Mouse (Mus musculus) neural tube, embryonic 11.5 days (tissue): Measurements from ENCODE around the gene Cybrd1. TPM values are rescaled to one million over a fixed set of nuclear protein-coding genes. Genes with fewer than 3 reads are reported as not detected.

ENCODE experiments used
- ATAC-seq: fragments of 200-750 bp; cut with Nextera tagmentation; 2 replicates; pipeline ENCODE4 v1.8.0; 2017; ENCODE audit warnings: moderate number of reproducible peaks, mild to moderate bottlenecking, moderate TSS enrichment, moderate library complexity; ENCODE audit not compliant: insufficient read depth, low FRiP score, low TSS enrichment
- DNase-seq: peaks from one replicate; pipeline ENCODE4 v3.0.0-alpha.2; 2015; ENCODE audit warnings: low spot score
- H3K27ac ChIP-seq: fragments of 300-500 bp; sonication (generic); 2 replicates; pipeline ENCODE4 v1.5.1; 2014; ENCODE audit warnings: low read depth, mild to moderate bottlenecking, low read length
- H3K27me3 ChIP-seq: fragments of 300-500 bp; sonication (generic); 2 replicates; pipeline ENCODE4 v1.6.1; 2014; ENCODE audit warnings: mild to moderate bottlenecking, low read length, mixed read lengths; ENCODE audit not compliant: control insufficient read depth, insufficient read depth
- H3K36me3 ChIP-seq: fragments of 300-500 bp; sonication (generic); 2 replicates; pipeline ENCODE4 v1.6.1; 2014; ENCODE audit warnings: mild to moderate bottlenecking, low read length, moderate library complexity, mixed read lengths; ENCODE audit not compliant: control insufficient read depth, insufficient read depth
- H3K4me1 ChIP-seq: fragments of 300-500 bp; sonication (generic); 2 replicates; pipeline ENCODE4 v1.6.1; 2014; ENCODE audit warnings: low read length, mixed read lengths; ENCODE audit not compliant: control insufficient read depth, insufficient read depth
- H3K4me2 ChIP-seq: fragments of 300-500 bp; sonication (generic); 2 replicates; pipeline ENCODE4 v1.6.1; 2014; ENCODE audit warnings: low read depth, mild to moderate bottlenecking, moderate library complexity
- H3K4me3 ChIP-seq: fragments of 300-500 bp; sonication (generic); 2 replicates; pipeline ENCODE4 v1.5.1; 2014; ENCODE audit warnings: low read depth, low read length
- H3K9ac ChIP-seq: fragments of 300-500 bp; sonication (generic); 2 replicates; pipeline ENCODE4 v1.6.1; 2014; ENCODE audit warnings: mild to moderate bottlenecking, low read length
- H3K9me3 ChIP-seq: fragments of 300-500 bp; sonication (generic); 2 replicates; pipeline ENCODE4 v1.6.1; 2016; ENCODE audit warnings: low read length; ENCODE audit not compliant: control insufficient read depth
- WGBS: fragments of 180-500 bp; shearing (Covaris S2); extraction: QIAGEN DNeasy Blood & Tissue Kit; methylation state at CpG from one replicate; pipeline ENCODE4 v1.1.7; 2014; 5-methylcytosine and 5-hydroxymethylcytosine counted together
- polyA plus RNA-seq: library from polyadenylated mRNA; unstranded; fragments of >200 nt; fragmentation: Nextera tagmentation; extraction: Ambion mirVana; gene quantifications from 2 replicates; pipeline ENCODE4 v1.2.1, GENCODE M21; 2014

Cybrd1 gene
- polyA plus RNA-seq, 1 experiment from 2014 or later = 0.27 TPM

DNA sequence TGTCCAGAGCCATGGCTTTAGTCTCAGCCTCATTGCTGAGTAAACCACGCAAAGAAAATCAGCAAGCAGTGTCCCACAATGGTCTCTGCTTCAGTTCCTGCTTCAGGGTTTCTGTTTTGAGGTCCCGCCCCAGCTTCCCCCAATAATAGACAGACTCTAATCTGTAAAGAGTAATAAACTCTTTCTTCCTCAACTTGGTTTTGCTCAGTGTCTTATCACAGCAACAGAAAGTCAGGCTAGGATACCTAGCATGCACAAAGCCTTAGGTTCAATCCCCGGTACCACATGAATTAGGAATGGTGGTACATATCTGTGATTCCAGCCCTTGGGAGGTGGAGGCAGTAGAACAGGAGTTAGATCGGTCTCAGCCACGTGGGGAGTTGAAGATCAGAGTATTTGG is 17.1 kb downstream of the Cybrd1 start:
- H3K9me3 ChIP-seq = no peaks in the 10 kb centered on the region
- H3K27me3 ChIP-seq = no peaks in the 10 kb centered on the region
- no peak overlapping the region for H3K27ac ChIP-seq
- no peak overlapping the region for H3K4me2 ChIP-seq
- no peak for ATAC-seq
- H3K4me3 ChIP-seq = no peak overlapping the region
- H3K4me1 ChIP-seq = no peaks in the 10 kb centered on the region
- DNase-seq = no peak
- no peaks in the 10 kb centered on the region for H3K36me3 ChIP-seq
- WGBS = 79% methylated on average over 5 of the region's 5 CpGs
- no peak overlapping the region for H3K9ac ChIP-seq

DNA sequence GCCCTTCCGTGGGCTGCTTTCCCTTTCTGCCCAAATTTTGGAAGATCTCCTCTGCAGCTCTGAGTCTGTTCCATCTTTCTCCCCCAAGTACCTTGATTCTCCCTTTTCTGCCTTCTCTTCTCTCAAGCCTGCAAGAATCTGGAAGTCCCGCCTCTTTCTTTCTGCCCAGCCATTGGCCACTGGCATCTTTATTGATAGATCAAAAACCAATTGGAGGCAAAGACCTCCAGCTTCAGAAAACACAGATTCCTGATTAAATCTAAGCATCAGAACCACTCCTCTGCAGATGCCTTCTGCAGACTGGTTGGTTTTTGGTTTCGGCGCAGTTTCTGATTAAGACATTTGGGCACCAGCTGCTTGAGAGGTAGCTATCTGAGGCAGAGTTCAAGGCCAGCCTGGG is 22.9 kb downstream of the Cybrd1 start:
- Histone ChIP-seq H3K9ac (no peak overlapping the region), H3K4me1 (no peaks in the 10 kb centered on the region)

DNA sequence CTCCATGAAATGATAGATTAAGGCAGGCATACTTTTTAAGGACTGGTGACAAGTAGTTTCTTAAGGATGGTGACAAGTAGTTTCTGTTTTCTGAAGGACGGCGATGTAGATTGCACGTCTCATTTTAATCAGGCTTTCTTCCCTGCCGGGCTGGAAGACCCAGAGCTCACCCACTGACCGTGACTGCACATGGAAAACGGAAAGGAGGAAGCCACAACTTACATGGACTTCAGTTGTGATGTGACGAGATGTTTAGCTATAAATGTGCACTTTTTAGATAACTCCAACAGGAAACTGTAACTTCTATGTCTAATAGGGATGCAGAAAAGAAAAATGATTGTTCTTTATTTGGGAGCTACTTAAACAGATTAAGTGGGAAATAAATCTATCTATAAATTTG is 24.7 kb downstream of the Cybrd1 start:
- no peak overlapping the region for H3K27ac ChIP-seq
- no peak overlapping the region for H3K9ac ChIP-seq
- H3K36me3 ChIP-seq = no peaks in the 10 kb centered on the region
- ATAC-seq (no peak), DNase-seq (no peak)
- no peak overlapping the region for H3K4me2 ChIP-seq
- no peaks in the 10 kb centered on the region for H3K9me3 ChIP-seq
- H3K4me3 ChIP-seq = no peak overlapping the region
- H3K27me3 ChIP-seq = no peaks in the 10 kb centered on the region
- 81% methylated on average over 7 of the region's 7 CpGs for WGBS
- no peaks in the 10 kb centered on the region for H3K4me1 ChIP-seq

More for the DNA sequence above, 22.9 kb downstream of the Cybrd1 start:
- Histone ChIP-seq H3K27me3 (no peaks in the 10 kb centered on the region), H3K4me2 (no peak overlapping the region), H3K4me3 (no peak overlapping the region), H3K27ac (no peak overlapping the region), H3K9me3 (no peaks in the 10 kb centered on the region), H3K36me3 (no peaks in the 10 kb centered on the region)
- no peak for DNase-seq
- WGBS = 78% methylated on average over 4 of the region's 4 CpGs
- no peak for ATAC-seq

DNA sequence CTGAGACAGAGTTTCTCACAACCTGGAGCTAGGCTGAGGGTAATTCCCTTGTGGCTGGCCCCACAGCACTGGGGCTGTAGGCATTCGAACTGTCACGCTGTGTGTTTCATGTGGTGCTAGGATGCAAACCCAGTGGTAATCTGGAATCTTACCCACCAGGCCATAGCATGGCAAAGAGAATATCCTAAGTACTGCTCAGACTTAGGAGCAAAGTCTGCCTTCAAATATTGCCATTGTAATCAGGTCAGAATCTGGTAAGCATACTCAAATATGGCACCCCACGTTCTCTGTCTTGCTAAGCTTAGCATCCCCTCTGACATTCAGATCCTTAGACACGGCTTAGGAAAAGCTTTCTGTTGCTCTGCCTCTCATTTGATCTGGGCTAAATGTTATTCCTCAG is 28.1 kb downstream of the Cybrd1 start:
- H3K4me1 ChIP-seq = no peaks in the 10 kb centered on the region
- H3K9ac ChIP-seq = no peak overlapping the region
- H3K4me3 ChIP-seq = no peak overlapping the region
- no peaks in the 10 kb centered on the region for H3K36me3 ChIP-seq
- no peak overlapping the region for H3K4me2 ChIP-seq
- ATAC-seq = no peak
- H3K27ac ChIP-seq = no peak overlapping the region
- WGBS = 89% methylated on average over 4 of the region's 4 CpGs
- no peaks in the 10 kb centered on the region for H3K9me3 ChIP-seq
- no peak for DNase-seq
- H3K27me3 ChIP-seq = no peaks in the 10 kb centered on the region

DNA sequence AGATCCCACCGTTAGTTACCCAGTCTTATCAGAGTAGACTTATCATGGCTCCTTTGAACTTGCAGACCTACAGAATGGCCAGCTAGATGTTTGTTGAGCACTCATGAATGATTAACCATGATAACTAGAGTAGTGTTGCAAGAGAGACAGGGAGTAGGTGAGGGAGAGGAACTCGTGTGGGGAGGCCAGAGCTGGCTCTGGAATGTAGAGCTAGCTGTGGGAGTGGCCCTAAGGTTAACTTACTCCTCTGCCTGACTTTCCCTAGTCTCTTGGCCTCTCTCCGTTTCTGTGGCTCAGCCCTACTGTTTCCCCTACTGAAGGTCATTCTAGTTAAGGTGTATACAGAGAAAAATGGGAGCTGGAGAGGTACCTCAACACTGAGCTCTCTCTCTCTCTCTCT is 28.5 kb downstream of the Cybrd1 start:
- Histone ChIP-seq H3K4me2 (no peak overlapping the region), H3K36me3 (no peaks in the 10 kb centered on the region), H3K9ac (no peak overlapping the region), H3K4me3 (no peak overlapping the region), H3K9me3 (no peaks in the 10 kb centered on the region), H3K27me3 (no peaks in the 10 kb centered on the region), H3K4me1 (no peaks in the 10 kb centered on the region), H3K27ac (no peak overlapping the region)
- ATAC-seq = no peak
- no peak for DNase-seq
- 58% methylated on average over 3 of the region's 3 CpGs for WGBS

DNA sequence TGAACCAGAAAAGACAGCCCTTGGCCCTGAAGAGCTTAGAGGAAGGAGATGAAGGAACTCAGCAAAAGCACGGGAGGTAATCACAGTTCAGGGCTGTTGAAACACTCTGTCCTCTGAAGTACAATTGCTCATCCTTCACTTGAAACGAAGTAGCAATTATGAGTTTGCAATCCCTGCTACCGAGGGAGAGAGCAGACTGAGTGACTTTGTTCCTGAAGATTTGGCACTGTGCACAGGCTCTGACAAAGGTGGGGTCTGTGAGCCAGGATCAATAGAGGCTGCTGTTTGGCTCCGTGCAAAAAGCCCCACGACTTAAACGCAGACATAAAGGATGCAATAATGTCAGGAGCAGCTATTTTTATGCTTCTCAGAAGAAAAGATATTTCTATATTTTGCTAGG is 30.1 kb downstream of the Cybrd1 start:
- WGBS = 64% methylated on average over 6 of the region's 6 CpGs
- DNase-seq (no peak), ATAC-seq (no peak)
- H3K36me3 ChIP-seq = no peaks in the 10 kb centered on the region
- no peak overlapping the region for H3K4me3 ChIP-seq
- no peak overlapping the region for H3K27ac ChIP-seq
- no peak overlapping the region for H3K4me2 ChIP-seq
- no peaks in the 10 kb centered on the region for H3K4me1 ChIP-seq
- H3K9me3 ChIP-seq = no peaks in the 10 kb centered on the region
- H3K27me3 ChIP-seq = no peaks in the 10 kb centered on the region
- H3K9ac ChIP-seq = no peak overlapping the region

DNA sequence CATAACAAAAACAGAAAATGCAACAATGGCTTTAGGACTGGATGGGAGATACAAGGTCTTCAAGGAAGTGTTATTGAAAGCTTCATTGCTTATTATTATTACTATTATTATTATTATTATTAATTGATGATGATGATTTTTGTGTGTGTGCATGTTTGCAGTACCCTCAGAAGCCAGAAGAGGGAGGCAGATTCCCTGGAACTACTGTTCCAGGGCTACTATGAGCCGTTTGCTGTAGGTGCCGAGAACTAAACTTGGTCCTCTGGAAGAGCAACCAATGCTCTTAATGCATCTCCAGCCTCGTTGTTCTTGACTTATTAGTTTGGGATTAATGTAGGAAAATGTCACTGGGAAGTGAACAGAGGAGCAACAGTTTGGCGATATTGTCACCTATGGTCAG is 34.4 kb downstream of the Cybrd1 start:
- H3K27ac ChIP-seq = no peak overlapping the region

DNA sequence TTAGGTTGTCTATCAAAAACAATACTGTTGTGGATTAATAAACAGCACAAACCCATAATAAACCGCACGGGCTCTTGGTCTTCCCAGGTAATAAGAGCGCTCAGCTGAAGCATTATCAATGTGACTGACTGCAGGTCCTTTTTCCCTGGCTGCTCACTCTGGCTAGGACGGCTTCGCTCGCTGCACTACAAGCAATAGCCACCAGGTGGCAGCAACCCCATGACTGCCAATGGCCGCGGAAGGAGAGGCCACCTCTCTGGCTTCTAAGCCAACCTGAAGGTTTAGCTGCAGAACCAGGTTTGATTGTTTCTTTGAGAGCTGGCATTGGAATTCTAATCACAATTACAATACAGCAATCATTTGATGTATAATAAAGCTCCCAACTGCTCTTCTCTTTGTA is 37.8 kb downstream of the Cybrd1 start:
- no peak overlapping the region for H3K27ac ChIP-seq
- no peaks in the 10 kb centered on the region for H3K4me1 ChIP-seq
- peak; percentile 86 for DNase-seq
- ATAC-seq = no peak
- WGBS = 11% methylated on average over 8 of the region's 8 CpGs
- no peak overlapping the region for H3K4me3 ChIP-seq
- H3K4me2 ChIP-seq = no peak overlapping the region
- no peaks in the 10 kb centered on the region for H3K36me3 ChIP-seq
- no peaks in the 10 kb centered on the region for H3K27me3 ChIP-seq
- no peak overlapping the region for H3K9ac ChIP-seq
- H3K9me3 ChIP-seq = no peaks in the 10 kb centered on the region

More for the DNA sequence above, 34.4 kb downstream of the Cybrd1 start:
- H3K9me3 ChIP-seq = no peaks in the 10 kb centered on the region
- H3K9ac ChIP-seq = no peak overlapping the region
- no peak overlapping the region for H3K4me2 ChIP-seq
- H3K36me3 ChIP-seq = no peaks in the 10 kb centered on the region
- DNase-seq (no peak), ATAC-seq (no peak)
- H3K4me1 ChIP-seq = no peaks in the 10 kb centered on the region
- WGBS = 88% methylated on average over 4 of the region's 4 CpGs
- H3K4me3 ChIP-seq = no peak overlapping the region
- H3K27me3 ChIP-seq = no peaks in the 10 kb centered on the region

DNA sequence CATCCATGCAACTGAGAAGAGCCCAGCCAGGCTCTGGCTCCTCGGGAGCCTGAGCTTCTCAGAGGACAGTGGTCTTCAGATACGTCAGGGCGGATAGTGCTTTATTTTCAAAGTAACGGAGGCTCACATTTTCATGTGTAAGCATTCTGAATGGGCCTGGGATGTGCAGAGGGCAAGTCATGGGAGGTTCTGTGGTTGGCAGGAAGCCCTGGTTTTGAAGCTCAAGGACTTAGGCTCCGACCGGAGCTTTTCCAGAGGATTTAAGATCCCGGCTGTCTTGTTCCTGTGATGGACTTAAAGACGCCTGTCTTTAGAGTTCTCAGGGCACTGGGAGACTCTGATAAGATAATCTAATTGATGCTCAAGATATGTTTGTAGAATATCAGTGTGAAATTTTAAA is 38.7 kb downstream of the Cybrd1 start:
- H3K36me3 ChIP-seq = no peaks in the 10 kb centered on the region
- WGBS = 93% methylated on average over 8 of the region's 8 CpGs
- DNase-seq = no peak
- H3K4me3 ChIP-seq = no peak overlapping the region
- H3K4me2 ChIP-seq = no peak overlapping the region
- H3K27me3 ChIP-seq = no peaks in the 10 kb centered on the region
- no peak overlapping the region for H3K9ac ChIP-seq
- no peak overlapping the region for H3K27ac ChIP-seq
- ATAC-seq = no peak
- H3K9me3 ChIP-seq = no peaks in the 10 kb centered on the region
- H3K4me1 ChIP-seq = no peaks in the 10 kb centered on the region
